Mouse (Mus musculus) limb, embryonic 12.5 days (tissue): ENCODE data around the gene Mxra8. TPM values are rescaled to one million over a fixed set of nuclear protein-coding genes. Genes with fewer than 3 reads are reported as not detected.
A peak's percentile ranks its signal among the peaks of the same experiment; 100 is the strongest.

ENCODE experiments used
- ATAC-seq: fragments of 200-750 bp; cut with Nextera tagmentation; 2 replicates; pipeline ENCODE4 v1.8.0; 2017; ENCODE audit warnings: low read depth, moderate TSS enrichment; ENCODE audit not compliant: insufficient number of reproducible peaks, insufficient read depth, low FRiP score, low TSS enrichment
- H3K27ac ChIP-seq: fragments of 300-500 bp; sonication (generic); 2 replicates; pipeline ENCODE4 v1.5.1; 2016; ENCODE audit warnings: mild to moderate bottlenecking, moderate library complexity
- H3K27me3 ChIP-seq: fragments of 300-500 bp; sonication (generic); 2 replicates; pipeline ENCODE4 v1.6.1; 2016; ENCODE audit warnings: mild to moderate bottlenecking, moderate library complexity
- H3K36me3 ChIP-seq: fragments of 300-500 bp; sonication (generic); 2 replicates; pipeline ENCODE4 v1.6.1; 2016; ENCODE audit warnings: mild to moderate bottlenecking, moderate library complexity
- H3K4me1 ChIP-seq: fragments of 300-500 bp; sonication (generic); replicated peaks from 2 replicates; pipeline ENCODE4 v1.6.1; 2016
- H3K4me2 ChIP-seq: fragments of 300-500 bp; sonication (generic); 2 replicates; pipeline ENCODE4 v1.6.1; 2016; ENCODE audit warnings: mild to moderate bottlenecking, moderate library complexity
- H3K4me3 ChIP-seq: fragments of 300-500 bp; sonication (generic); replicated peaks from 2 replicates; pipeline ENCODE4 v1.5.1; 2016; ENCODE audit warnings: mild to moderate bottlenecking
- H3K9ac ChIP-seq: fragments of 300-500 bp; sonication (generic); replicated peaks from 2 replicates; pipeline ENCODE4 v1.6.1; 2016; ENCODE audit warnings: mild to moderate bottlenecking, moderate library complexity
- H3K9me3 ChIP-seq: fragments of 300-500 bp; sonication (generic); 2 replicates; pipeline ENCODE4 v1.6.1; 2016; ENCODE audit warnings: mild to moderate bottlenecking, moderate library complexity
- WGBS: fragments of 180-500 bp; shearing (Covaris S2); methylation state at CpG from one replicate; pipeline ENCODE4 v1.1.7; 2016; 5-methylcytosine and 5-hydroxymethylcytosine counted together
- polyA plus RNA-seq: library from polyadenylated mRNA; unstranded; fragments of >200 nt; fragmentation: Nextera tagmentation; extraction: Ambion mirVana; gene quantifications from 2 replicates; pipeline ENCODE4 v1.2.1, GENCODE M21; 2016

The Mxra8 gene
- polyA plus RNA-seq, 1 experiment from 2014 or later = 44.9 TPM

DNA sequence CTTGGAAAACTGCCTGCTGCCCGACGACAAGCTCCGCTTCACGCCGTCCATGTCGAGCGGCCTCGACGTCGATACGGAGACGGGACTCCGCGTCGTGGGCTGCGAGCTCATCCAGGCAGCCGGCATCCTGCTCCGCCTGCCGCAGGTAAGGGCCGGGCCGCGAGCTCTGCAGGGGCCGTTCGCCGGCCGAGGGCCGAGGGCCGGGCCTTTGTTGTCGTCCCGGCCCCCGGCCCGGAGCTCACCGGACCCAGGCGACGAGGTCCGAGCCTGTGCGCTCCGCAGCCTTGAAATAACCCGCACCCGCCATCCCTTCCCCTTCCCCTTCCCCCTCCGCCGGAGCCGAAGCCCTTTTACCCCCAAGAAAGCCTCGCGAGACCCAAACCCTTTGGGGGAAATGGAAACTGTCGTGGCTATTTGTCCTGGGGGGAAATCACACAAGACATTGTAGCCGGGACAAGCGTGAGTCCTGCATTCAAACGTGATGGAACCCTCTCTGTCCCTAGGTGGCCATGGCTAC, 26.8 kb upstream of the Mxra8 start:
- peak overlapping the region; percentile 99 for H3K9ac ChIP-seq
- peak overlapping the region; percentile 99 for H3K4me3 ChIP-seq
- H3K4me2 ChIP-seq = peak overlapping the region; percentile 82
- WGBS = under 1% methylated on average over 49 of the region's 49 CpGs
- peak overlapping the region; percentile 94 for H3K27ac ChIP-seq
- H3K36me3 ChIP-seq = peaks cover 76% of the 10 kb centered on the region
- H3K4me1 ChIP-seq = peaks cover 22% of the 10 kb centered on the region
- ATAC-seq = peak; percentile 43; the same call in 1 of the 2 replicates
- no peaks in the 10 kb centered on the region for H3K27me3 ChIP-seq
- no peaks in the 10 kb centered on the region for H3K9me3 ChIP-seq

GRCm38 (mm10) chr4:155817533-155817932, 21.9 kb upstream of the Mxra8 start:
- Histone ChIP-seq H3K27ac (no peak overlapping the region), H3K9ac (no peak overlapping the region), H3K4me2 (no peak overlapping the region), H3K4me3 (no peak overlapping the region), H3K4me1 (peaks cover 16% of the 10 kb centered on the region), H3K36me3 (peaks cover 88% of the 10 kb centered on the region), H3K27me3 (no peaks in the 10 kb centered on the region), H3K9me3 (no peaks in the 10 kb centered on the region)
- no peak for ATAC-seq
- WGBS = 85% methylated on average over 4 of the region's 4 CpGs

- Histone ChIP-seq H3K9me3 (no peaks in the 10 kb centered on the region), H3K4me3 (no peak overlapping the region), H3K27ac (no peak overlapping the region), H3K27me3 (no peaks in the 10 kb centered on the region), H3K9ac (no peak overlapping the region), H3K4me1 (no peaks in the 10 kb centered on the region), H3K4me2 (no peak overlapping the region), H3K36me3 (peaks cover 96% of the 10 kb centered on the region)
- ATAC-seq = no peak
- 83% methylated on average over 7 of the region's 7 CpGs for WGBS
Measured at GRCm38 (mm10) chr4:155821025-155821424, 18.5 kb upstream of the Mxra8 start.

- peaks cover 95% of the 10 kb centered on the region for H3K36me3 ChIP-seq
- no peaks in the 10 kb centered on the region for H3K9me3 ChIP-seq
- ATAC-seq = 0 out of 2 replicates have a peak, but pooled peaks have one; percentile 56
- H3K4me3 ChIP-seq = no peak overlapping the region
- WGBS = 96% methylated on average over 16 of the region's 16 CpGs
- H3K4me1 ChIP-seq = no peaks in the 10 kb centered on the region
- no peak overlapping the region for H3K9ac ChIP-seq
- H3K27me3 ChIP-seq = no peaks in the 10 kb centered on the region
- no peak overlapping the region for H3K4me2 ChIP-seq
- no peak overlapping the region for H3K27ac ChIP-seq
Measured at GRCm38 (mm10) chr4:155823443-155823842, 16.0 kb upstream of the Mxra8 start.

GRCm38 (mm10) chr4:155829866-155830265, 9.6 kb upstream of the Mxra8 start:
- Histone ChIP-seq H3K4me1 (peaks cover 21% of the 10 kb centered on the region), H3K27me3 (no peaks in the 10 kb centered on the region), H3K4me3 (no peak overlapping the region), H3K36me3 (peaks cover 51% of the 10 kb centered on the region), H3K9ac (no peak overlapping the region), H3K9me3 (no peaks in the 10 kb centered on the region), H3K4me2 (no peak overlapping the region), H3K27ac (no peak overlapping the region)
- 93% methylated on average over 4 of the region's 4 CpGs for WGBS
- no peak for ATAC-seq

DNA sequence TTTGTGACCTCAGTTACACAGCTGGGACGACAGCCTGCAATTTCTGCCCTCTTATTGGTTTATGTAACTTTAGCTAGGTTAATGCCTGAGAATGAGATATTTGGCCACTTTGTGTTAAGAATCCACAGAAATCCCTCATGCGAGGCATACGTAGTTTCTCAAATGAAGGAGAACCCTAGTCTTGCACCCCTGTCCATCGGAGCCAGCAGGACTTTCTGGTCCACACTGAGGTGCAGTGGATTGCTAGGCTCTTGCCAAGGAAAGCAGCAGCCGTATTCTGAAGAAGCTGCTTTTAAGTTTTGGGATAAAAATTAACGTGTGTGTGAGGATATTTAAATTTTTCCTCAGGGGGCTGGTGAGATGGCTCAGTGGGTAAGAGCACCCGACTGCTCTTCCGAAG, 8.9 kb upstream of the Mxra8 start:
- H3K4me2 ChIP-seq = peak overlapping the region; percentile 97
- peak overlapping the region; percentile 86 for H3K4me3 ChIP-seq
- H3K9me3 ChIP-seq = no peaks in the 10 kb centered on the region
- peaks cover 44% of the 10 kb centered on the region for H3K36me3 ChIP-seq
- peaks cover 21% of the 10 kb centered on the region for H3K4me1 ChIP-seq
- H3K27ac ChIP-seq = no peak overlapping the region
- 52% methylated on average over 8 of the region's 8 CpGs for WGBS
- no peak for ATAC-seq
- no peak overlapping the region for H3K9ac ChIP-seq
- H3K27me3 ChIP-seq = no peaks in the 10 kb centered on the region

DNA sequence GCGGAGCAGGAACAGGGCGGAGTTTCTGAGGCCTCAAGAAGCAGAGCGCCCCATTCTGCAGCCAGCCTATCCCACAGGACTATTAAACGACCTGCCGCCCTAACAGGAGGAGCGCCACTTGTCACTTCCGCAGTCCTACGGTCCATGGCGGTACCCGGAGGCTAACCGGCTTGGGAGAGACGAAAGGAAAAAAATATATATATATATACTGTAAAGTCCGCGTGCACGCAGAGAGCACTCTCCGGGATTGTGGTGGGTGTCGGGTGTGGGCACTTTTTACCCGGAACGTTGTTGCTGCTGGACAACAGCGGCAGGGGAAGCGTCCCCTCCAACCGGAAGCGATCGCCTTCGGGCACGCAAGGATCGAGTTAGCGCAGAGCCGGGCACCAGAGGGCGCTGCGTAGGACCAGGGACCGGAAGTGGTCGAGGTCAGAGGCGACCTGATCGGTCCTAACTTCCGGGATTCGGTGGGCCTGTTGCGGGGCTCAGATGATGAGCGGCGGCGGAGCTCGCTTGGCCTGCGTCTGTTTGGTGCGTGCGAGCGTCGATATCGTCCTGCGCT, 8.2 kb upstream of the Mxra8 start, which contains the start of gene Aurkaip1:
Aurkaip1 (plus strand) TSS at position 68 of the 562 bp plus-strand sequence.
- Histone ChIP-seq H3K27me3 (no peaks in the 10 kb centered on the region), H3K4me1 (peaks cover 21% of the 10 kb centered on the region), H3K36me3 (peaks cover 40% of the 10 kb centered on the region), H3K9ac (peak within 1 kb of the TSS; percentile 85), H3K4me2 (peak within 1 kb of the TSS; percentile 97), H3K4me3 (peak within 1 kb of the TSS; percentile 86), H3K9me3 (no peaks in the 10 kb centered on the region), H3K27ac (peak within 1 kb of the TSS; percentile 88)
- ATAC-seq = peak; percentile 90
- under 1% methylated on average over 49 of the region's 49 CpGs for WGBS

- no peak; the same call in none of the 2 replicates for ATAC-seq
- peak overlapping the region; percentile 88 for H3K27ac ChIP-seq
- H3K36me3 ChIP-seq = peaks cover 35% of the 10 kb centered on the region
- H3K4me1 ChIP-seq = peaks cover 21% of the 10 kb centered on the region
- peak overlapping the region; percentile 85 for H3K9ac ChIP-seq
- peak overlapping the region; percentile 86 for H3K4me3 ChIP-seq
- no peaks in the 10 kb centered on the region for H3K9me3 ChIP-seq
- H3K27me3 ChIP-seq = no peaks in the 10 kb centered on the region
- 2% methylated on average over 25 of the region's 25 CpGs for WGBS
- H3K4me2 ChIP-seq = peak overlapping the region; percentile 97
Measured at GRCm38 (mm10) chr4:155831831-155832230, 7.6 kb upstream of the Mxra8 start.

DNA sequence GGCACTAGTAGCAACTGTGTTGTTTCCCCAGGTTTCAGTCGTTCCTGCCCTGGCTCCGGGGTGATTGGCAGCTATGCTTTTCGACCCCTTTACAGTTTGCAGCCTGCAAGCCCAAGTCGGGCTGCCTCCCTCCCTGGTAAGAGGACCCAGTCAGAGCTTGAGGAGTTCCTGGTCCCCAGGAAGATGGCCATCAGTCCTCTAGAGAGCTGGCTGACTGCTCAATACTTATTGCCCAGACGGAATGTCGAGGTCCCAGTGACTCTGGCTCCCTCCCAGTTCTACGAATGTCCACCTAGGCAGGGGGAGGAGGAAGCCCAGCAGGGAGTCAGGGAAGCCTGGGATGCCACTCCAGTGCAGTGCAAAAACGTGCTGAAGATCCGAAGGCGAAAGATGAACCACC, 7.2 kb upstream of the Mxra8 start:
- Histone ChIP-seq H3K27me3 (no peaks in the 10 kb centered on the region), H3K9me3 (no peaks in the 10 kb centered on the region), H3K4me2 (peak overlapping the region; percentile 97), H3K4me3 (peak overlapping the region; percentile 86), H3K36me3 (peaks cover 30% of the 10 kb centered on the region), H3K27ac (peak overlapping the region; percentile 88; the same call in 1 of the 2 replicates), H3K4me1 (peaks cover 21% of the 10 kb centered on the region), H3K9ac (peak overlapping the region; percentile 85)
- WGBS = 55% methylated on average over 10 of the region's 10 CpGs
- ATAC-seq = no peak

- Histone ChIP-seq H3K27me3 (no peaks in the 10 kb centered on the region), H3K27ac (no peak overlapping the region), H3K4me2 (peak overlapping the region; percentile 97; the same call in 1 of the 2 replicates), H3K9ac (no peak overlapping the region), H3K4me3 (no peak overlapping the region), H3K4me1 (peaks cover 21% of the 10 kb centered on the region), H3K9me3 (no peaks in the 10 kb centered on the region), H3K36me3 (peaks cover 22% of the 10 kb centered on the region)
- 84% methylated on average over 4 of the region's 4 CpGs for WGBS
- no peak for ATAC-seq
Measured at GRCm38 (mm10) chr4:155833234-155833633, 6.2 kb upstream of the Mxra8 start.

DNA sequence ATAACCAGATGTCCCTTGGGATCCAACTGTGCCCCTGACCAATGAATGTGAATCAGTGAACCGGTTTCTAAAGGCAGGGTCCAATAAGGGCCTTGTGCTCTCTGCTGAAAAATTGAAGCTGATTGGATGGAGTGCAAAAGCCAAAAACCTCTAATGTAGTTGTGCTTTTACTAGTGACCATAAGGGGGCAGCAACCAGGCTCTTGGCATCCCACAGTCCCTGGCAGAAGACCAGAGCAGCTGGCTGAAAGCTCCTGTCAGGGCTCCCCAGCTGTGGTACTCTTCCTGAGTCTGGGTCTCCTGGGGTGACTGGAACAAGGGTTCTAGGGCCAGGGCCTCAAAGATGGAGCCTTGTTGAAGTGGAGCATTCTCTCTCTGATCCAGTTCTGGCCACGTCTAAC, 5.6 kb upstream of the Mxra8 start:
- H3K4me3 ChIP-seq = no peak overlapping the region
- no peaks in the 10 kb centered on the region for H3K9me3 ChIP-seq
- no peak overlapping the region for H3K4me2 ChIP-seq
- ATAC-seq = 0 out of 2 replicates have a peak, but pooled peaks have one; percentile 22
- no peaks in the 10 kb centered on the region for H3K27me3 ChIP-seq
- H3K4me1 ChIP-seq = peaks cover 22% of the 10 kb centered on the region
- peaks cover 18% of the 10 kb centered on the region for H3K36me3 ChIP-seq
- H3K9ac ChIP-seq = no peak overlapping the region
- WGBS = 41% methylated on average over 2 of the region's 2 CpGs
- H3K27ac ChIP-seq = 0 out of 2 replicates have a peak overlapping the region, but pooled peaks have one; percentile 47
